Mouse (Mus musculus) T-helper 17 cell (primary cell): Measurements from ENCODE around the gene Kcnj12.

ENCODE experiments used
- in situ Hi-C, 2 experiments: fragments of 300-600 bp; cut with MboI, MseI; formaldehyde crosslinking; loops; 1 replicate in 1 of 2; 2 replicates in 1 of 2; pipeline ENCODE4 v1.15.1; 2025; ENCODE audit warnings: high pct_unique_total_duplicates in 2 of 2

Kcnj12 gene

GRCm38 (mm10) chr11:61022550-61023391 lies at the start of gene Kcnj12:
TSS of gene Kcnj12 (plus strand) at chr11:61022564.
- in situ Hi-C loops: loop anchor here in 1 of 2 experiments (25.0 kb wide), 1 partner anchor 410 kb away; no protein-coding TSS in a partner anchor

GRCm38 (mm10) chr11:60975097-60975496 lies 47.3 kb upstream of the Kcnj12 start:
- in situ Hi-C loops: loop anchor here in 1 of 2 experiments (25.0 kb wide), 1 partner anchor 363 kb away; no protein-coding TSS in a partner anchor

- in situ Hi-C loops: loop anchor here in 1 of 2 experiments (25.0 kb wide), 1 partner anchor 364 kb away; no protein-coding TSS in a partner anchor
Observed at GRCm38 (mm10) chr11:60976234-60976633, 46.1 kb upstream of the Kcnj12 start.

- in situ Hi-C loops: loop anchor here in 1 of 2 experiments (25.0 kb wide), 1 partner anchor 364 kb away; no protein-coding TSS in a partner anchor
Observed at GRCm38 (mm10) chr11:60976742-60977141, 45.6 kb upstream of the Kcnj12 start.

GRCm38 (mm10) chr11:60977153-60977552 lies 45.2 kb upstream of the Kcnj12 start:
- in situ Hi-C loops: loop anchor here in 1 of 2 experiments (25.0 kb wide), 1 partner anchor 365 kb away; no protein-coding TSS in a partner anchor

GRCm38 (mm10) chr11:60978658-60979057 lies 43.7 kb upstream of the Kcnj12 start:
- in situ Hi-C loops: loop anchor here in 1 of 2 experiments (25.0 kb wide), 1 partner anchor 366 kb away; no protein-coding TSS in a partner anchor

- in situ Hi-C loops: loop anchor here in 1 of 2 experiments (25.0 kb wide), 1 partner anchor 367 kb away; no protein-coding TSS in a partner anchor
Observed at GRCm38 (mm10) chr11:60979788-60980187, 42.6 kb upstream of the Kcnj12 start.

- in situ Hi-C loops: loop anchor here in 1 of 2 experiments (25.0 kb wide), 1 partner anchor 370 kb away; no protein-coding TSS in a partner anchor
Observed at GRCm38 (mm10) chr11:60981693-60982486, 40.5 kb upstream of the Kcnj12 start.

GRCm38 (mm10) chr11:60984912-60985558 lies 37.3 kb upstream of the Kcnj12 start:
- in situ Hi-C loops: loop anchor here in 1 of 2 experiments (25.0 kb wide), 1 partner anchor 373 kb away; no protein-coding TSS in a partner anchor

- in situ Hi-C loops: loop anchor here in 1 of 2 experiments (25.0 kb wide), 1 partner anchor 378 kb away; no protein-coding TSS in a partner anchor
Observed at GRCm38 (mm10) chr11:60990428-60990827, 31.9 kb upstream of the Kcnj12 start.

GRCm38 (mm10) chr11:61002736-61003135 lies 19.6 kb upstream of the Kcnj12 start:
- in situ Hi-C loops: loop anchor here in 1 of 2 experiments (25.0 kb wide), 1 partner anchor 390 kb away; no protein-coding TSS in a partner anchor

- in situ Hi-C loops: loop anchor here in 1 of 2 experiments (25.0 kb wide), 1 partner anchor 392 kb away; no protein-coding TSS in a partner anchor
Observed at GRCm38 (mm10) chr11:61004046-61004445, 18.3 kb upstream of the Kcnj12 start.

GRCm38 (mm10) chr11:61004781-61005180 lies 17.6 kb upstream of the Kcnj12 start:
- in situ Hi-C loops: loop anchor here in 1 of 2 experiments (25.0 kb wide), 1 partner anchor 392 kb away; no protein-coding TSS in a partner anchor

GRCm38 (mm10) chr11:61005345-61005744 lies 17.0 kb upstream of the Kcnj12 start:
- in situ Hi-C loops: loop anchor here in 1 of 2 experiments (25.0 kb wide), 1 partner anchor 393 kb away; no protein-coding TSS in a partner anchor

GRCm38 (mm10) chr11:61011736-61012294 lies 10.5 kb upstream of the Kcnj12 start:
- in situ Hi-C loops: loop anchor here in 1 of 2 experiments (25.0 kb wide), 1 partner anchor 400 kb away; no protein-coding TSS in a partner anchor

- in situ Hi-C loops: loop anchor here in 1 of 2 experiments (25.0 kb wide), 1 partner anchor 405 kb away; no protein-coding TSS in a partner anchor
Observed at GRCm38 (mm10) chr11:61016866-61017398, 5.4 kb upstream of the Kcnj12 start.

GRCm38 (mm10) chr11:61021129-61021528 lies 1.2 kb upstream of the Kcnj12 start:
- in situ Hi-C loops: loop anchor here in 1 of 2 experiments (25.0 kb wide), 1 partner anchor 409 kb away; no protein-coding TSS in a partner anchor

GRCm38 (mm10) chr11:61021676-61022549 lies 451 bp upstream of the Kcnj12 start:
- in situ Hi-C loops: loop anchor here in 1 of 2 experiments (25.0 kb wide), 1 partner anchor 410 kb away; no protein-coding TSS in a partner anchor
